Mouse (Mus musculus) MEL (cell line): Measurements from ENCODE around the gene Zfp446. TPM values are rescaled to one million over a fixed set of nuclear protein-coding genes. Genes with fewer than 3 reads are reported as not detected.

Experiments
- DNase-seq: peaks from one replicate; pipeline ENCODE4 v3.0.0; 2011; ENCODE audit warnings: low read depth, low spot score
- H3K27ac ChIP-seq: 2 replicates; pipeline ENCODE4 v1.5.1; 2012; ENCODE audit warnings: low read depth, mild to moderate bottlenecking, control low read depth, low read length, moderate library complexity; ENCODE audit not compliant: control insufficient read depth
- H3K27me3 ChIP-seq, 2 experiments: fragments of 150-350 bp in 1 of 2; sonication (generic) in 1 of 2; 2 replicates each; pipeline ENCODE4 v1.6.1; 2012; ENCODE audit warnings: low read length in 2 of 2, mild to moderate bottlenecking in 2 of 2, improper control_type of control experiment in 1 of 2, moderate library complexity in 1 of 2; ENCODE audit not compliant: insufficient read depth in 2 of 2, control insufficient read depth in 1 of 2
- H3K36me3 ChIP-seq, 2 experiments: 2 replicates each; pipeline ENCODE4 v1.6.1; 2012 to 2014; ENCODE audit warnings: low read length in 2 of 2, improper control_type of control experiment in 1 of 2, inconsistent platforms in 1 of 2, mild to moderate bottlenecking in 1 of 2; ENCODE audit not compliant: insufficient read depth in 2 of 2, control insufficient read depth in 1 of 2
- H3K4me1 ChIP-seq, 2 experiments: fragments of 150-350 bp in 1 of 2; sonication (generic) in 1 of 2; 2 replicates each; pipeline ENCODE4 v1.6.1; 2012; ENCODE audit warnings: low read length in 2 of 2, improper control_type of control experiment in 1 of 2, mild to moderate bottlenecking in 1 of 2; ENCODE audit not compliant: insufficient read depth in 2 of 2, control insufficient read depth in 1 of 2
- H3K4me3 ChIP-seq, 2 experiments: fragments of 150-350 bp in 1 of 2; sonication (generic) in 1 of 2; 2 replicates each; pipeline ENCODE4 v1.5.1; 2012; ENCODE audit warnings: low read depth in 2 of 2, low read length in 2 of 2, mild to moderate bottlenecking in 2 of 2, moderate library complexity in 2 of 2, control low read depth in 1 of 2, improper control_type of control experiment in 1 of 2; ENCODE audit not compliant: control insufficient read depth in 1 of 2, insufficient read depth in 1 of 2
- H3K79me2 ChIP-seq: 2 replicates; pipeline ENCODE4 v1.6.1; 2012; ENCODE audit warnings: mild to moderate bottlenecking, low read length, moderate library complexity; ENCODE audit not compliant: control insufficient read depth, poor library complexity, insufficient read depth
- H3K9ac ChIP-seq: 2 replicates; pipeline ENCODE4 v1.6.1; 2012; ENCODE audit warnings: low read depth, mild to moderate bottlenecking, control low read depth, low read length, moderate library complexity; ENCODE audit not compliant: control insufficient read depth, poor library complexity, severe bottlenecking
- H3K9me3 ChIP-seq: fragments of 150-350 bp; sonication (generic); replicated peaks from 2 replicates; pipeline ENCODE4 v1.6.1; 2012; ENCODE audit warnings: mild to moderate bottlenecking, low read length, improper control_type of control experiment, moderate library complexity; ENCODE audit not compliant: insufficient read depth
- CHD2 ChIP-seq: IDR thresholded peaks from 2 replicates; pipeline ENCODE4 v1.6.1; 2011; ENCODE audit warnings: low read length, improper control_type of control experiment
- CTCF ChIP-seq, 3 experiments: IDR thresholded peaks in 2 of 3; conservative IDR thresholded peaks in 1 of 3; 2 replicates each; pipeline ENCODE4 v1.5.1; 2011 to 2012; ENCODE audit warnings: low read length in 3 of 3, low read depth in 2 of 3, mild to moderate bottlenecking in 2 of 3, improper control_type of control experiment in 1 of 3, inconsistent platforms in 1 of 3, mixed read lengths in 1 of 3, moderate library complexity in 1 of 3; ENCODE audit not compliant: control insufficient read depth in 1 of 3, insufficient read depth in 1 of 3, poor library complexity in 1 of 3, severe bottlenecking in 1 of 3
- E2F4 ChIP-seq: IDR thresholded peaks from 2 replicates; pipeline ENCODE4 v1.6.1; 2011; ENCODE audit warnings: low read depth, low read length, improper control_type of control experiment, borderline replicate concordance
- EP300 ChIP-seq, 2 experiments: IDR thresholded peaks; 2 replicates each; pipeline ENCODE4 v1.6.1; 2011; ENCODE audit warnings: improper control_type of control experiment in 2 of 2, low read length in 2 of 2, low read depth in 1 of 2, mild to moderate bottlenecking in 1 of 2
- ETS1 ChIP-seq: IDR thresholded peaks from 2 replicates; pipeline ENCODE4 v1.6.1; 2012; ENCODE audit warnings: low read depth, mild to moderate bottlenecking, inconsistent platforms, low read length, improper control_type of control experiment, moderate library complexity
- GABPA ChIP-seq: IDR thresholded peaks from 2 replicates; pipeline ENCODE4 v1.6.1; 2012; ENCODE audit warnings: low read depth, mild to moderate bottlenecking, inconsistent platforms, low read length, improper control_type of control experiment, moderate library complexity
- HCFC1 ChIP-seq: IDR thresholded peaks from 2 replicates; pipeline ENCODE4 v1.6.1; 2012; ENCODE audit warnings: low read depth, mild to moderate bottlenecking, inconsistent platforms, low read length, improper control_type of control experiment, moderate library complexity
- JUND ChIP-seq: IDR thresholded peaks from 2 replicates; pipeline ENCODE4 v1.6.1; 2011; ENCODE audit warnings: low read depth, mild to moderate bottlenecking, improper control_type of control experiment, low read length
- MAFK ChIP-seq: IDR thresholded peaks from 2 replicates; pipeline ENCODE4 v1.6.1; 2011; ENCODE audit warnings: low read depth, mild to moderate bottlenecking, low read length, improper control_type of control experiment, borderline replicate concordance
- MAZ ChIP-seq: IDR thresholded peaks from 2 replicates; pipeline ENCODE4 v1.6.1; 2012; ENCODE audit warnings: low read depth, mild to moderate bottlenecking, inconsistent platforms, low read length, improper control_type of control experiment
- MEF2A ChIP-seq: IDR thresholded peaks from 2 replicates; pipeline ENCODE4 v1.6.1; 2014; ENCODE audit warnings: low read depth, mild to moderate bottlenecking, inconsistent platforms, low read length, improper control_type of control experiment; ENCODE audit not compliant: poor library complexity, insufficient replicate concordance, severe bottlenecking; ENCODE audit errors: extremely low read depth
- MXI1 ChIP-seq: IDR thresholded peaks from 2 replicates; pipeline ENCODE4 v1.6.1; 2011; ENCODE audit warnings: mild to moderate bottlenecking, low read depth, low read length, improper control_type of control experiment
- NELFE ChIP-seq: IDR thresholded peaks from 2 replicates; pipeline ENCODE4 v1.6.1; 2011; ENCODE audit warnings: low read depth, low read length, improper control_type of control experiment
- NRF1 ChIP-seq: IDR thresholded peaks from 2 replicates; pipeline ENCODE4 v1.6.1; 2014; ENCODE audit warnings: low read depth, mild to moderate bottlenecking, inconsistent platforms, low read length, improper control_type of control experiment, moderate library complexity; ENCODE audit not compliant: poor library complexity, insufficient read depth, severe bottlenecking
- POLR2A ChIP-seq, 2 experiments: IDR thresholded peaks; 2 replicates each; pipeline ENCODE4 v1.6.1; 2011 to 2012; ENCODE audit warnings: low read length in 2 of 2, mild to moderate bottlenecking in 2 of 2, control low read depth in 1 of 2, improper control_type of control experiment in 1 of 2, low read depth in 1 of 2, moderate library complexity in 1 of 2; ENCODE audit not compliant: control insufficient read depth in 1 of 2, insufficient read depth in 1 of 2, poor library complexity in 1 of 2
- POLR2AphosphoS5 ChIP-seq: IDR thresholded peaks from 2 replicates; pipeline ENCODE4 v1.6.1; 2012; ENCODE audit warnings: low read depth, borderline replicate concordance, mild to moderate bottlenecking, inconsistent platforms, low read length, moderate library complexity, mixed read lengths
- RCOR1 ChIP-seq: IDR thresholded peaks from 2 replicates; pipeline ENCODE4 v1.6.1; 2012; ENCODE audit warnings: low read depth, mild to moderate bottlenecking, inconsistent platforms, low read length, improper control_type of control experiment
- TBP ChIP-seq: IDR thresholded peaks from 2 replicates; pipeline ENCODE4 v1.8.0; 2011; ENCODE audit warnings: low read depth, low read length, improper control_type of control experiment
- TCF12 ChIP-seq: IDR thresholded peaks from 2 replicates; pipeline ENCODE4 v1.6.1; 2014; ENCODE audit warnings: low read depth, mild to moderate bottlenecking, inconsistent platforms, low read length, improper control_type of control experiment, moderate library complexity
- UBTF ChIP-seq: IDR thresholded peaks from 2 replicates; pipeline ENCODE4 v1.6.1; 2012; ENCODE audit warnings: low read depth, mild to moderate bottlenecking, inconsistent platforms, low read length, improper control_type of control experiment, moderate library complexity, borderline replicate concordance; ENCODE audit not compliant: insufficient read depth
- USF1 ChIP-seq: IDR thresholded peaks from 2 replicates; pipeline ENCODE4 v1.6.1; 2014; ENCODE audit warnings: low read depth, mild to moderate bottlenecking, inconsistent platforms, low read length, improper control_type of control experiment, moderate library complexity
- USF2 ChIP-seq, 2 experiments: IDR thresholded peaks; 2 replicates each; pipeline ENCODE4 v1.6.1; 2011 to 2012; ENCODE audit warnings: improper control_type of control experiment in 2 of 2, low read length in 2 of 2, borderline replicate concordance in 1 of 2, inconsistent platforms in 1 of 2, low read depth in 1 of 2, mild to moderate bottlenecking in 1 of 2; ENCODE audit not compliant: insufficient read depth in 1 of 2
- ZC3H11A ChIP-seq: IDR thresholded peaks from 2 replicates; pipeline ENCODE4 v1.6.1; 2012; ENCODE audit warnings: low read depth, mild to moderate bottlenecking, inconsistent platforms, low read length, improper control_type of control experiment
- ZKSCAN1 ChIP-seq: IDR thresholded peaks from 2 replicates; pipeline ENCODE4 v1.6.1; 2012; ENCODE audit warnings: low read depth, mild to moderate bottlenecking, inconsistent platforms, low read length, improper control_type of control experiment, moderate library complexity
- polyA plus RNA-seq, 2 experiments: library from polyadenylated mRNA; stranded (reverse) in 1 of 2; unstranded in 1 of 2; fragments of >175 nt in 1 of 2; fragments of >200 nt in 1 of 2; gene quantifications; 2 replicates each; pipeline versions ENCODE4 v1.2.1 to v1.2.4; 2012; ENCODE audit warnings: low replicate concordance in 2 of 2, low read depth in 1 of 2; ENCODE audit not compliant: insufficient read length in 2 of 2, insufficient read depth in 1 of 2, missing spikeins in 1 of 2
- total RNA-seq: library from RNA; depleted of rRNA; stranded (reverse); fragments of 300-350 nt; gene quantifications from 2 replicates; pipeline ENCODE4 v1.2.3, GENCODE M21; 2012

The Zfp446 gene
- total and polyA plus RNA-seq, 3 experiments: 3.4 to 4.9 TPM; not detected in 1

DNA sequence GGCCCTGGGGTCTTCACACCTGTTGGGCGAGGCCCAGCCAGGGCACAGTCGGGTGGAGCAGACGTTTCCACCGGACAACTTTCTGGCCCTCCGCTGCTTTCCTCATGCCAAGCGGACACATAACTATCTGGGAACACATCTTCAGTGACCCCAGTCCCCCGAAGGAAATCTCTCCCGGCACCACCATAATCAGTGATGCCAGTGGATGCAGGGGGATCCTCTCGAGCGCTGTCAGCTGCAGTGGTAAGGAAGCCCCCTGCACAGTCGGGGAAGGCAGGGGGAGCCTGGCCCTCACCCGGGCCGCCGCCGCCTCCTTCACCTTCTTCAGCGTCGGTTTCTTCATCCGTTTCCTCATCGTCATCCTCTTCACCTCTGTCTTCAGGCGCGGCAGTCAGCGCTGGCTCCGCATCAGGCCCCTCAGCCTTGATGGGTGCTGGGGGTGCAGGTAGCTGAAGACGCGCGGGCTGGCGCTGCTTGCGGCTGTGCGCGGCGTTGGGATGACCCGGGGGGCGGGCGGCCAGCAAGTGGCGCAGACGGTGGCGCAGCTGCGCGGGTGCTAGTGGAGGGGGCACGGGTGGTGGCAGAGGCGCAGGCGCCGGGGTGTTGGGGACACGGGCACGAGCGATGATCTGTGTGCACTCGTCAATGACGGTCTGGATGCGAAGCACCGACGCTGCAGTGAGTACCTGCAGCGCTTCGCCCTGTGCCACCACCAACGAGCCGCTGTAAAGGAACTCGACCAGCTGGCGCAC lies 29.9 kb downstream of the Zfp446 start:
- H3K4me1 ChIP-seq: peaks cover 0 to 8% of the 10 kb centered on the region in 2 experiments; a peak in 1 of 4 replicates
- DNase-seq: no peak
- H3K9me3 ChIP-seq: no peaks in the 10 kb centered on the region
- no peak overlapping the region for H3K4me3 ChIP-seq
- peaks cover 20% of the 10 kb centered on the region for H3K79me2 ChIP-seq
- H3K27ac ChIP-seq: no peak overlapping the region
- no peaks in the 10 kb centered on the region for H3K27me3 ChIP-seq
- H3K9ac ChIP-seq: no peak overlapping the region
- no peaks in the 10 kb centered on the region; a peak in 1 of 4 replicates for H3K36me3 ChIP-seq
- TF ChIP-seq MAZ (no peak), RCOR1 (no peak), HCFC1 (no peak), GABPA (no peak), EP300 (IDR thresholded peaks at IDR 0.05; ENCODE audit: low read depth in 1 of 2, low read length in 2 of 2) (no peak), ZC3H11A (no peak), JUND (no peak), CTCF (IDR thresholded peaks at IDR 0.05 in 2 of 3, conservative IDR thresholded peaks at IDR 0.05 in 1 of 3; ENCODE audit: control insufficient read depth in 1 of 3, insufficient read depth in 1 of 3, low read depth in 2 of 3, low read length in 3 of 3, poor library complexity in 1 of 3, severe bottlenecking in 1 of 3) (no peak), USF2 (IDR thresholded peaks at IDR 0.05; ENCODE audit: borderline replicate concordance in 1 of 2, insufficient read depth in 1 of 2, low read depth in 1 of 2, low read length in 2 of 2) (no peak), ZKSCAN1 (no peak), USF1 (no peak), MXI1 (no peak), ETS1 (no peak), POLR2A (IDR thresholded peaks at IDR 0.05; ENCODE audit: control insufficient read depth in 1 of 2, insufficient read depth in 1 of 2, low read depth in 1 of 2, low read length in 2 of 2, poor library complexity in 1 of 2) (no peak), CHD2 (no peak)

DNA sequence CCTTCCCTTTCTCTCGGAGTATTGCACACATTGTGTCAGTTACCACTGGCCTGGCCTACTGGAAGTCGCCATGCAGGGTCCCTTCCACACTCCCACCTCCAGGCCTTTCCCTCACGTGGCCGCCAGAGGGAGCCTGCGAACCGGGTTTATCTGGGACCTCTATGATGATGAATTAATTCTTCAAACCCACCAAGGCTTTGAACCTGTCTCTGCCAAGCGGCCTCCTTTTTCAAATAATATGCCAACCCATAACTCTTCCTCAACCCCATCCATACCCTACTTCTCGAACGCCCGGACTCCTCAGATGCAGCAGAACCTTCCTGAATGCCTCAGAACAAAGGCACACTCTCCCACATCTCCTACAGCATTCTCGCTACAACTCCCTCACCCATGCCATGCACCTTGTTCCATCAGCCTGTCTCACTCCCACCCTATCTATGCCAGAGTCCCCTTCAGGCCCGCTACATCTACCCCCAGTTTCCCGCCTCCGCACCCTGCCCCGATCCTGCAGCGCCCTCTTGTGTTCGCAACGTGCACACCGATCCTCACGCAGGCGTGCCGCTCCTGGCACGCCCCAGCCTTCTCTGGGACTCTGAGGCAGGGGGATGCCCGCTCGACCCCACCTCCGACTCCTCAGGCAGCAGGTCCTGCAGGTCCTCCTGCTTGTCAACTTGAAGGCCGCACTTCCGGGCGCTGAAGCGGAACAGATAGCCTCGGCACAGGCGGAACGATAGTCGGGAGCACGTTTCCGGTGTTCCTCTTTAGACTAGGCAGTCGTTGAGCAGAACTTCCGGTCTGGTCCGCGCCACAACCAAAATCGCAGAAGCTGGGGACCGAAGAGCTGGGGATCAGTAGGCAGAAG lies 31.7 kb downstream of the Zfp446 start:
- Histone ChIP-seq H3K4me1 (peaks cover 0 to 14% of the 10 kb centered on the region in 2 experiments; a peak in 3 of 4 replicates), H3K27ac (peak overlapping the region; percentile 93), H3K79me2 (peaks cover 20% of the 10 kb centered on the region), H3K9me3 (no peaks in the 10 kb centered on the region), H3K9ac (peak overlapping the region; percentile 92), H3K27me3 (no peaks in the 10 kb centered on the region), H3K36me3 (no peaks in the 10 kb centered on the region; a peak in 1 of 4 replicates), H3K4me3 (peak overlapping the region; percentile 65 to 88)
- peak; percentile 99 for DNase-seq
- TF ChIP-seq MAZ: peak; percentile 81
- TF ChIP-seq MAFK: no peak
- peak; percentile 42; the same call in 1 of the 2 replicates for TF ChIP-seq NRF1
- TF ChIP-seq MEF2A: no peak
- TF ChIP-seq ETS1: 0 out of 2 replicates have a peak, but pooled peaks have one; percentile 16
- no peak for TF ChIP-seq JUND
- no peak for TF ChIP-seq POLR2AphosphoS5
- TF ChIP-seq MXI1: peak; percentile 61
- TF ChIP-seq GABPA: no peak
- no peak for TF ChIP-seq ZKSCAN1
- TF ChIP-seq E2F4: peak; percentile 88; the same call in 1 of the 2 replicates
- TF ChIP-seq NELFE: peak; percentile 54; the same call in 1 of the 2 replicates
- TF ChIP-seq USF1: peak; percentile 61
- TF ChIP-seq EP300 (IDR thresholded peaks at IDR 0.05; ENCODE audit: low read depth in 1 of 2, low read length in 2 of 2): peak in 1 of 2 experiments; percentile 13; a peak in 2 of 4 replicates
- peak; percentile 88 for TF ChIP-seq TBP
- TF ChIP-seq CTCF (IDR thresholded peaks at IDR 0.05 in 2 of 3, conservative IDR thresholded peaks at IDR 0.05 in 1 of 3; ENCODE audit: control insufficient read depth in 1 of 3, insufficient read depth in 1 of 3, low read depth in 2 of 3, low read length in 3 of 3, poor library complexity in 1 of 3, severe bottlenecking in 1 of 3): peak; percentile 64 to 91 (median 82)
- no peak for TF ChIP-seq UBTF
- peak; percentile 65 for TF ChIP-seq TCF12
